Mouse (Mus musculus) forelimb bud, embryonic 11.5 days (tissue): Measurements from ENCODE around the gene Cnbd2.

Source experiments
- DNase-seq: peaks from one replicate; pipeline ENCODE4 v3.0.0-alpha.2; 2012; ENCODE audit warnings: low read depth, low spot score

The Cnbd2 gene

GRCm38 (mm10) chr2:156312297-156312897 is at the start of gene Cnbd2, which contains the start of gene Scand1:
Cnbd2 (plus strand) TSS chr2:156312299.
Scand1 (minus strand) TSS chr2:156312704.
- peak; percentile 76 for DNase-seq

DNA sequence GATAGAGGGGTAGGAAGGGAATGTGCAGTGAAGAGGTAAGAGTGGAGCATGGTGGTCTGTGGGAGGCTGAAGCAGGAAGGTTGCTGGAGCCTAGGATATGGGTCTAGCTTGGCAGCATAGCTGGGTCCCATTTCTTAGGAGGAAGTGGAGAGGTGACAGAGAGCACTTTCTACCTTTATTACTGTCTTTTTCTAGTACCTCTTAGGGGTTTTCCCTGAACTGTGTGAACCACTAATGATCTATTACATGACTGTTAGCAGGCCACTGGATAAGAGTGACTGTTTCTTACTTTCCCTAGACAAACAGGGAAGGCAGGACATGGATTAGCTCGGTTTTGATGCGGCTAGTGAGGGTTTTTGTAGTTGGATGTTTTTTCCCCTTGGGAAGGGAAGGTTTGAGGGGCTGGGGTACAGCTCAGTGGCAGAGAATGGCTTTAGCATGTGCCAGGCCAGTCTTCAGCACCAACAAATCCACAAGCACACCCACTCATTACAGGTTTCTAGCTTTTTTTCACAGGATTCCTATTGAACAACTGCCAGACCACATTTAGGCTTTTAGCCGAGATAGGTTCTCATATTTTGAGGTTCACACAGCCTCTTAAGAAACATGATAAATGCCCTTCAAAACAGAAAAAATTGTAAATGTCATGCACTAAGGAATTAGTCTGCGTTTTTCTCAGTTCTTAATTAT is 48.8 kb upstream of the Cnbd2 start:
- DNase-seq = no peak

GRCm38 (mm10) chr2:156267636-156268035 is 44.5 kb upstream of the Cnbd2 start:
- no peak for DNase-seq

- DNase-seq = no peak
Measured at GRCm38 (mm10) chr2:156272553-156272952, 39.5 kb upstream of the Cnbd2 start.

GRCm38 (mm10) chr2:156278226-156279017 is 33.7 kb upstream of the Cnbd2 start:
- peak; percentile 85 for DNase-seq

DNA sequence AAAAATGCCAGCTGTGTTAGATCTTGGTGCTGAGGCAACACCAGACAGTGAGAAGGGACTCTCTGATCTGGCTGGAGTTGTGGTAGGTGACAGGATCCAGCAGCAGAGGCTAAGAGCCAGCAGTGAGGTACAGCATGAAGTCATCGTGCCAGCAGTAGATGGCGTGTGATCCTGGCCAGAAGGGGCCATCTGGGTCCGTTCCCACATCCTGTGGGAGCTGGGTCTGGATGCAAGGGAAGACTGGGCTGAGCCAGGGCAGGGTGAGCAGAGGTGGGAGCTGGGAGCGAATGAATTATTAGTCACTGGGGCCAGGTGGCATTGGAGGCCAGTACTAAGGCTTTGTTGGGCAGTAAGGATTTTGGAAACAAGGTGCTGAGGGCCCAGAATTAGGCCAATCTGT is 30.9 kb upstream of the Cnbd2 start:
- no peak for DNase-seq

DNA sequence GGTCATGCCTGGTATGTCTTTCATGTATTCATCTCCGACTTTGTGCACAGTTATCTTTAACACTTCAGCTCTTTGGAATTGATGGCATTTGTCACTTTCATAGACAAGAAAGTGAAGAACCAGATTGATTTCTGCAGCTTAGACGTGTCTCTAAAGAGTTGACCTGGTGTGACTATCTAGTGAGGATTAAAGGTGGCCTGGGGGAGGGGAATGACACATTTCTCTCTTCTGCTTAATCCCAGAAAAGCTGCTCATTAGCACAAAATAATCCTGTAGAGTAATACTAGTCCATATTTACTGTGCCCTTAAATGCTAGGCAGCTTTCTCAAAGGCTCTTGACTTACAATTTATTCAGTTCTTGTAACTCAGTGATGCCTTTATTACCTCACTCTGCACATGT is 26.9 kb upstream of the Cnbd2 start:
- DNase-seq = no peak

- DNase-seq = no peak
Measured at GRCm38 (mm10) chr2:156286733-156287132, 25.4 kb upstream of the Cnbd2 start.

GRCm38 (mm10) chr2:156288222-156288621 is 23.9 kb upstream of the Cnbd2 start:
- DNase-seq = no peak

DNA sequence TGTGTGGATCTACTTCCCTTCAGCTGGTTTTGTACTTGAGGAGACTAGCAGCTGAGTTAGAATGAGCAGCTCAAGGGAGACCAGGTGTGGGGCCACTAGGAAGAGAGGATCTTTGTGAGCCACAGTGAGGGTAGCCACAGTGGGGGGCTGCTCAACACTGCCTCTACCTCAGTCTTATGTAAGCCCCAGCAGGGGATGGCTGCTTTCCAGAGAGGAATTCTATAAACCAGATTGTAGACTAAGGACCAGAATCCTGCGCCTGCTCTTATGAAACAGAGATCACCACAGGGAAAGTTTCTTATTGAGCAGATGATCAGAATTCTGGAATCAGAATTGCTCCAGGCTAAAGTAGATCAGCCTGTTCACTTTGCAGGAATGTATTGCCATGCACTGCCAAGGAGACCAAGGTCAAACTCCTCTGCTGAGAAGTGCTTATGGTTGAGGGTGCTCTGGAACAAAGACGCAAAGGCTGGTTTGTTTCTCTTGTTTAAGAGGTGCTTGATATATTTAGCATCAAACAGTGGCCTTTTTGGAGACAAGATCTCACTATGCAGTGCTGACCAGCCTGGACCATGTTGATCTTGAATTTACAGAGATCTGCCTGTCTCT is 22.4 kb upstream of the Cnbd2 start:
- DNase-seq = no peak

DNA sequence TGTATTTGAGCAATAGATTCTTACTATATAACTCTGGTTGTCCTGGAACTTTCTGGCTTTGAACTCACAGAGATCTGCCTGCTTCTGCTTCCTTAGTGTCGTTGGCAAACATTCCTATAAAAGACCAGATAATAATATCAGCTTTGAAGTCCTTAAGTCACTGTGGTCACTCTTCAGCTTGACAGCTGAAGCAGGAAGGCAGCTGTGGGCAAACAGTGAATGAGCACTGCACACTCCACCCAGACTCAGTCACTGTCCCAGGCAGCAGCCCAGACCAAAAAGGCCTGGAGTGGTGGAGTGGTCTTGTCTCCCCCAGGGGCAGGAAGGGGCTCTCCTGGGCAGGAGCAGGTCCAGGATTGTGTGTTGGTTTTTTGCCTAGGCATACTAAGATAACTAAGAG is 20.1 kb upstream of the Cnbd2 start:
- no peak for DNase-seq

- DNase-seq = no peak
Measured at GRCm38 (mm10) chr2:156295601-156296063, 16.5 kb upstream of the Cnbd2 start.

GRCm38 (mm10) chr2:156296190-156296589 is 15.9 kb upstream of the Cnbd2 start:
- DNase-seq = no peak

DNA sequence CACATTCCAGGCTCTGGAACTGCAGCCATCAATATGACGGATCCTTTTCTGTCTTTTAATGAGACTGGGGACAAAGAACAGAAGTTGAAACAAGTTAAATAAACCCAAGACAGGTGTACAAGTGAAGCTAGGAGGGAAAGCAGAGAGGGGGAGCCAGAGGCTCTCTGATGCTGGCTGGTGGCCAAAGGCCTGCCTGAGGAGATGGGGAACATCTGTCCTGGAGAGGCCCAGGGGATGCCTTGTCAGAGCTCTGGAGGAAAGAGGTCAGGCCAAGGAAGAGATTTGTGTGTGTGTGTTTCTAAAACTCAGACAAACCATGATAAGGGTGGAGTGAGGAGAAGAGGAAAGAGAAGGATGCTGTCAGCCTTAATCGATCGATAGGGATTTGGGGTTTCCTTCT is 14.4 kb upstream of the Cnbd2 start:
- no peak for DNase-seq

DNA sequence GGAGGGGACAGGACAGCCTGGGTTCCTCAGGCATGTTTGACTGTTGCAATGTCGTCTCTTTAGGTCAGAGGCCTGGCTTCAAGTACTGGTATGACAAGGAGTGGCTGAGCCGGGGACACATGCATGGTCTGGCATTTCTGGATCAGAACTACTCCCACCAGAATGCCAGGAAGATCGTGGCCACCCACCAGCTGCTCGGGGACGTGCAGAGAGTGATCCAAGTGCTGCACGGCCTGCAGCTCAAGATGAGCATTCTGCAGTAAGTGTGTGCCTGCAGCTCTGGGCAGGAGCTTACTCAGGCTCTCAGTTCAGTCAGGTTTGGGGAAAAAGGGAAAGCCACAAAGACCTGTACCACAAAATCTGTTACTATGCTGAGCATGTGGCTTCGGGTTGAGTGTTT is 13.6 kb upstream of the Cnbd2 start:
- no peak for DNase-seq

DNA sequence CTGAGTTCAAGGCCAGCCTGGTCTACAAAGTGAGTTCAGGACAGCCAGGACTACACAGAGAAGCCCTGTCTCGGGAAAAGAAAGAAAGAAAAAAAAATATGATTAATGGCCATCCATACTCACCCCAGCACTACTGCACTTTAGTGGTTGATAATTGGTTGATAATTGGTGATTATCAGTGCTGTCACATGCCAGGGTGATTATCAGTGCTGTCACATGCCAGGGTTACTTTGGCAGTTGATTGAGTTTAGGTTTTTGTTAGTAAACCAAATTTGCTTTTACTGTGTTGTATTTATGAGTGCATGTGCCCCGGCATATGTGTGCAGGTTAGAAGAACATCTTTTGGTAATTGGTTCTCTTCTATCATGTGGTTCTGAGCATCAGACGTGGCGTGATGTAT is 10.0 kb upstream of the Cnbd2 start:
- no peak for DNase-seq

DNA sequence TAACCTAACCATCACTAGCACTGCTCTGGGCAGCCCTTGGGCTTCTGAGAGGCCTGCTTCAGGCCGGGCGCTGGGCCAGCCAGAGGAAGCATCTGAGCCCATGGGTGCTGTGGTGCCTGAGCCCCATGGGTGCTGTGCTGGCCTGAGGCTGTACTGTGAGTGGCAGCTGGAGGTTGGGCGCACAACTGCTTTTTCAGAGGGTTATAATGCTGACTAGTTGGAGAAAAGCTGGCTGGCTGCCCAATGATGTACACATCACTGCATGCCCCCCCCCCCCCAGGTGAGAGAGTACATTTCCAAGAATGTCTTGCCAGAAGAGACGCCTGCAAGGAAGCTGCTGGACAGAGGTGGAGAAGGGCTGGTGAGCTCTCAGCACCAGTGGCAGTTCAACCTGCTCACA is 7.7 kb upstream of the Cnbd2 start:
- no peak for DNase-seq

DNA sequence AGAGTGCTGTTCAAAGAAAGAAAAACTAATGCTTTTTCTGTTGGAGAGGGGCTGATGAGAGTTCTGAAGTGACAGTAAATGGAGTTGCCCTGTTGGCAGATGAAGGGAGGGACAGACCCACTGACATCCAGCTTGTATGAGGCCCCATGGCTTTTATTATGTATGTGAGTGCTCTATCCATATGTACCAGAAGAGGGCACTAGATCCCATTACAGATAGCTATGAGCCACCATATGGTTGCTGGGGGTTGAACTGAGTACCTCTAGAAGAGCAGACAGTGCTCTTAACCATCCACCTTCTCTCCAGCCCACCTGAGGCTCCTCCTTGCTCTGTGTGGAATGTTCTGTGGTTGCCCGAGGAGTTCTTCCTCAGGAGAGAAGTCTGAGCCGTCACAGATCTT is 6.3 kb upstream of the Cnbd2 start:
- peak; percentile 35 for DNase-seq

GRCm38 (mm10) chr2:156307261-156307660 is 4.8 kb upstream of the Cnbd2 start:
- DNase-seq = peak; percentile 25

GRCm38 (mm10) chr2:156309948-156310347 is 2.2 kb upstream of the Cnbd2 start:
- no peak for DNase-seq

DNA sequence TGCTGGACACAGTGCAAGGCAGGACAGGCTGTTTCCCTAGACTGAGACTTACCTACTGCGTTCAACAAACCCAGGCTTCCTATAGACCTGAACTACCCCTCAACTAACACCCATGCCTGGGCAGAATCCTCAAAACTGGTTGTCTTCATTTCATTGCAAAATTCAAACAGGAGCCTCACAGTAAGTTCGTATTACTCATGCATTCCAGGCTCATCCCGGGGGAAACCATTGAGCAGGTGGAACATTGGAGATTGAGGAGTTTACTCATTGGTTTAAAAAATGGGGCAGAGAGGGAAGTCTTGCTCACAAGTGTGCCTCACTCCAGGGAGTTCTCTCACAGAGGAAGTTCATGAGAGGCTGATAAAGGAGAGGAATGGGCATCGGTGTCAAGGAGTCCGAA is 1.6 kb upstream of the Cnbd2 start:
- no peak for DNase-seq

GRCm38 (mm10) chr2:156310945-156311344 is 1.2 kb upstream of the Cnbd2 start:
- no peak for DNase-seq
